Mouse (Mus musculus) liver, embryonic 13.5 days (tissue): ENCODE measurements around the gene Ppy. TPM values are rescaled to one million over a fixed set of nuclear protein-coding genes. Genes with fewer than 3 reads are reported as not detected.

ENCODE experiments used
- ATAC-seq: fragments of 200-750 bp; cut with Nextera tagmentation; 2 replicates; pipeline ENCODE4 v1.8.0; 2017; ENCODE audit warnings: low read depth, mild to moderate bottlenecking, moderate number of reproducible peaks, moderate library complexity
- DNase-seq: peaks from one replicate; pipeline ENCODE4 v3.0.0; 2022
- H3K27ac ChIP-seq: fragments of 300-500 bp; sonication (generic); 2 replicates; pipeline ENCODE4 v1.5.1; 2015; ENCODE audit warnings: moderate library complexity, mild to moderate bottlenecking, inconsistent platforms
- H3K27me3 ChIP-seq: fragments of 300-500 bp; sonication (generic); 2 replicates; pipeline ENCODE4 v1.6.1; 2015; ENCODE audit warnings: mild to moderate bottlenecking, inconsistent platforms
- H3K36me3 ChIP-seq: fragments of 300-500 bp; sonication (generic); 2 replicates; pipeline ENCODE4 v1.6.1; 2015; ENCODE audit warnings: mild to moderate bottlenecking, inconsistent platforms
- H3K4me1 ChIP-seq: fragments of 300-500 bp; sonication (generic); replicated peaks from 2 replicates; pipeline ENCODE4 v1.6.1; 2015; ENCODE audit warnings: inconsistent platforms
- H3K4me2 ChIP-seq: fragments of 300-500 bp; sonication (generic); 2 replicates; pipeline ENCODE4 v1.6.1; 2015; ENCODE audit warnings: inconsistent platforms, mild to moderate bottlenecking, moderate library complexity
- H3K4me3 ChIP-seq: fragments of 300-500 bp; sonication (generic); replicated peaks from 2 replicates; pipeline ENCODE4 v1.5.1; 2015; ENCODE audit warnings: mild to moderate bottlenecking, inconsistent platforms
- H3K9ac ChIP-seq: fragments of 300-500 bp; sonication (generic); 2 replicates; pipeline ENCODE4 v1.6.1; 2015; ENCODE audit warnings: mild to moderate bottlenecking, inconsistent platforms
- H3K9me3 ChIP-seq: fragments of 300-500 bp; sonication (generic); replicated peaks from 2 replicates; pipeline ENCODE4 v1.6.1; 2016; ENCODE audit warnings: inconsistent platforms
- WGBS: fragments of 180-500 bp; shearing (Covaris S2); methylation state at CpG from one replicate; pipeline ENCODE4 v1.1.7; 2015; ENCODE audit not compliant: insufficient replicate concordance; 5-methylcytosine and 5-hydroxymethylcytosine counted together
- polyA plus RNA-seq: library from polyadenylated mRNA; unstranded; fragments of >200 nt; fragmentation: Nextera tagmentation; extraction: Ambion mirVana; gene quantifications from 2 replicates; pipeline ENCODE4 v1.2.1, GENCODE M21; 2015

Ppy gene
- polyA plus RNA-seq = not detected in 2 replicates

GRCm38 (mm10) chr11:102101219-102101618, at the start of gene Ppy:
Gene Ppy (minus strand): TSS chr11:102101319.
- Histone ChIP-seq H3K4me1 (peaks cover 49% of the 10 kb centered on the region), H3K9me3 (no peaks in the 10 kb centered on the region), H3K4me3 (no peak within 1 kb of the TSS), H3K27ac (no peak within 1 kb of the TSS), H3K9ac (no peak within 1 kb of the TSS), H3K4me2 (no peak within 1 kb of the TSS), H3K36me3 (no peaks in the 10 kb centered on the region), H3K27me3 (peaks cover 87% of the 10 kb centered on the region)
- DNase-seq = no peak
- 54% methylated on average over 4 of the region's 4 CpGs for WGBS
- ATAC-seq = no peak

DNA sequence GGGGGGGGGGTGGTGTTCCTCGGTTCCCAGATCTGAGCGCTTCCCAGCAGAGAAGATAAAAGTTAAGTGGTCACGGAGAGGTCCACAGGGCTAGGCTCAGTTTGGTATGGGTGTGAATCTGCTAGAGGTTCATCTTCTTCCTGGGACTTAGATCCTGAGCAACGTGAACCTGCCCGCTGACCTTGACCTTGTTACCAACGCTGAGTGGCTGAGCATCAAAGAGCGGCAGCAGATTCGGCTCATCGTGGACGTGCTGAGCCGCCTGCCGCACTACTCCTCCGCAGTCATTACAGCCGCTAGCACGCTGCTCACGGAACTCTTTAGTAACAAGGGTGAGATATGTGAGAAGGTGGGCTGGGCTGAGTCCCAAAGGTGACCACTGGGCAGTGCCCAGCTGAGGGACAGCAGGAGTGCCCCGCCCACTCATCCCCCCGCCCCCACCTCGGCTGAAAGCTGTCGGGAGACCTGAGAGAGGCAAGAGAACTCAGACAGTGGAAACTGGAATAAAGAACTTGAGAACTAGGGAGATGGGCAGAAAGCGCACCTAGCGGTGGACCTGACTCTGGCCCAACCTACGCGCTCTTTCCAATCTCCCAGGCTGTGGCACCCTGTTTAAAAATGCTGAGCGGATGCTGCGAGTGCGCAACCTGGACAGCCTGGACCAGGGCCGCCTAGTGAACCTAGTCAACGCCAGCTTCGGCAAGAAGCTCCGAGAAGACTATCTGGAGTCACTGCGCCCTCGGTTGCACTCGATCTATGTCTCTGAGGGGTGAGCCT, 46.3 kb upstream of the Ppy start:
- Histone ChIP-seq H3K27me3 (peaks cover 66% of the 10 kb centered on the region), H3K36me3 (peaks cover 28% of the 10 kb centered on the region), H3K4me3 (peak overlapping the region; percentile 64), H3K9ac (peak overlapping the region; percentile 71), H3K27ac (no peak overlapping the region), H3K9me3 (no peaks in the 10 kb centered on the region), H3K4me2 (peak overlapping the region; percentile 81), H3K4me1 (peaks cover 37% of the 10 kb centered on the region)
- ATAC-seq (no peak), DNase-seq (no peak)
- WGBS = 18% methylated on average over 34 of the region's 34 CpGs

DNA sequence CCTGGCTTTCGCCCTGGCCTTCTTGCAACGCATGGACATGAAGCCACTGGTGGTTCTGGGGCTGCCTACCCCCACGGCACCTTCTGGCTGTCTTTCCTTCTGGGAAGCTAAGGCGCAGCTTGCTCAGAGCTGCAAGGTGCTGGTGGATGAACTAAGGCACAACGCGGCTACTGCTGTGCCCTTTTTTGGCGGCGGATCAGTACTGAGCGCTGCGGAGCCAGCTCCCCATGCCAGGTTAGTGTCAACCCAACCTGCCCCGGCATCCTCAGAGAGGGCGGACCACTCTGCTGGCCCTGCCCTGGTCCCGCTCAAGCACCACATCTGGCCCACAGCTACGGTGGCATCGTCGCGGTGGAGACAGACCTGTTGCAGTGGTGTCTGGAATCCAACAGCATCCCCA, 45.4 kb upstream of the Ppy start:
- 7% methylated on average over 17 of the region's 17 CpGs for WGBS
- Histone ChIP-seq H3K4me2 (peak overlapping the region; percentile 81), H3K4me1 (peaks cover 37% of the 10 kb centered on the region), H3K27me3 (peaks cover 69% of the 10 kb centered on the region), H3K9ac (peak overlapping the region; percentile 71), H3K36me3 (peaks cover 21% of the 10 kb centered on the region; the same call in 1 of the 2 replicates), H3K27ac (peak overlapping the region; percentile 73; the same call in 1 of the 2 replicates), H3K9me3 (no peaks in the 10 kb centered on the region), H3K4me3 (peak overlapping the region; percentile 64)
- DNase-seq (no peak), ATAC-seq (no peak)

GRCm38 (mm10) chr11:102146005-102146404, 44.9 kb upstream of the Ppy start:
- Histone ChIP-seq H3K27ac (peak overlapping the region; percentile 73), H3K9me3 (no peaks in the 10 kb centered on the region), H3K27me3 (peaks cover 69% of the 10 kb centered on the region), H3K36me3 (peaks cover 17% of the 10 kb centered on the region; the same call in 1 of the 2 replicates), H3K9ac (peak overlapping the region; percentile 71), H3K4me1 (peaks cover 37% of the 10 kb centered on the region), H3K4me3 (peak overlapping the region; percentile 64), H3K4me2 (peak overlapping the region; percentile 81)
- 3% methylated on average over 16 of the region's 16 CpGs for WGBS
- DNase-seq = no peak
- peak; percentile 60 for ATAC-seq

DNA sequence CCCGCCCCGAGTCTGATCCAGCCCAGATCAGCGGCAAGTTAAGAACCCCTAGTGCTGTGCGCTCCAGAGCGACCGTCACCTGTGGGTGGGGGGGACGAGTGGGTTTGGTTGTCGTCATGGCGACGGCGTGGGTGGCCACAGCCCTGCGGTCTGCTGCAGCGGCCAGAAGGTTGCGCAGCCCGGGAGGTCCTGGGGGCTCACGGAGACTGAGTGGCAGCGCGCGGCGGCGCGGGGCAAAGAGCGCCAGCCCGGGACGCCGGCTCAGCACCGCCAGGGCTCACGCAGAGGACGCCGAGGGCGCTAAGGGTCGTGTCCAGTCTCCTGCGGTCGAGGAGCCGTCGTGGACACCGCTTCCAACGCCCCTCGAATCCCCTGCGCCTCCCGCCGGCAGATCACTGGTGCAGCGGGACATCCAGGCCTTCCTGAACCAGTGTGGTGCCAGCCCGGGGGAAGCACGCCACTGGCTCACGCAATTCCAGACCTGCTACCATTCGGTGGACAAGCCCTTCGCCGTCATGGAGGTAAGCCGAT, 44.4 kb upstream of the Ppy start, which contains the start of gene Nags:
Gene Nags (plus strand): TSS at position 43 of the 531 bp plus-strand sequence.
- H3K27ac ChIP-seq = peak within 1 kb of the TSS; percentile 73
- ATAC-seq (peak; percentile 4; the same call in 1 of the 2 replicates), DNase-seq (no peak)
- H3K9ac ChIP-seq = peak within 1 kb of the TSS; percentile 71
- 3% methylated on average over 50 of the region's 50 CpGs for WGBS
- peaks cover 37% of the 10 kb centered on the region for H3K4me1 ChIP-seq
- peaks cover 69% of the 10 kb centered on the region for H3K27me3 ChIP-seq
- H3K4me2 ChIP-seq = peak within 1 kb of the TSS; percentile 81
- peaks cover 17% of the 10 kb centered on the region; the same call in 1 of the 2 replicates for H3K36me3 ChIP-seq
- H3K9me3 ChIP-seq = no peaks in the 10 kb centered on the region
- H3K4me3 ChIP-seq = peak within 1 kb of the TSS; percentile 64

DNA sequence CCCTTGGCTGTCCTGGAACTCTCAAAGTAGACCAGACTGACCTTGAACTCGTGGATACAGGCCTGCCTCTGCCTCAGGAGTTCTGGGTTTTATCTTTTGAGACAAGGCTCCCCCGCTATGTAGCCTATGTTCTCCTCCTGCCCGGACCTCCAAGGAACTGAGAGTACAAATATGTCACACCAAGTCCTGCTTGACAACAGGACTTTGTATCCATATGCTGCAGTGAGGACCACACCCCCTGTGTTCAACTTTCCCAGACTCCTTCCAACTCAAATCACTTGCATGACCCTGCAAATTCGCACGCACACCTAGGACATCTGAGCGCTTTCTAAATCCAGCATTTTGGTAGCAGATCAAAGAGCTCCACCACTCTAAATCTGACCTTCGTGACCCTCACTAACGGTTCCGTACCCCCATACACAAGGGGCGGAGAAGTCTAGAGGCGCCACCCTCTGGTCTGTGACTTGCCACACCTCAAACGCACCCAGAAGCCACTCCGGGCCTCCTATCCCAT, 43.9 kb upstream of the Ppy start:
- peak overlapping the region; percentile 29; the same call in 1 of the 2 replicates for H3K27ac ChIP-seq
- peaks cover 17% of the 10 kb centered on the region; the same call in 1 of the 2 replicates for H3K36me3 ChIP-seq
- no peak overlapping the region for H3K9ac ChIP-seq
- H3K4me2 ChIP-seq = peak overlapping the region; percentile 81
- ATAC-seq (peak; percentile 75), DNase-seq (no peak)
- 23% methylated on average over 13 of the region's 13 CpGs for WGBS
- no peaks in the 10 kb centered on the region for H3K9me3 ChIP-seq
- H3K27me3 ChIP-seq = peaks cover 69% of the 10 kb centered on the region
- H3K4me3 ChIP-seq = peak overlapping the region; percentile 64
- peaks cover 37% of the 10 kb centered on the region for H3K4me1 ChIP-seq

DNA sequence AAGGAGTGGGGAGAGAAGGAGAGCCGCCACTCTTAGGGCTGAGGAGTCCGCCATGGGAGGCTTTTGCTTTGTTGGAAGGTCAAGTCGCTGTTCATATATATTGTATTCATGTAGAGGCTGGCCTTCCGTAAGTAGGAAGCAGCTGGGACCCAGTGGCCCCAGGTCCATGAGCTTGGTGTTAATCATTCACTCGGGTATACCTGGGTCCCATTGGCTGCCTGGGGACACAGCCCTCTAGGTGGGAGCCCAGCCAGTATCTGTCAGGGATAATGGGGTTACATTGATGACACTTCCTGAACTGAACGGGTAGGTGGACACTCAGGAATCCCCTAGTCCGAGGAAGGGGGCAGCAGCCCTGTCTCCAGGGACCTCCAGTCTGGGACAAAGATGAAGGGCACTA, 41.2 kb upstream of the Ppy start:
- Histone ChIP-seq H3K27ac (peak overlapping the region; percentile 70), H3K4me3 (no peak overlapping the region), H3K4me2 (peak overlapping the region; percentile 26; the same call in 1 of the 2 replicates), H3K36me3 (no peaks in the 10 kb centered on the region), H3K9ac (no peak overlapping the region), H3K4me1 (peaks cover 32% of the 10 kb centered on the region), H3K9me3 (no peaks in the 10 kb centered on the region), H3K27me3 (peaks cover 57% of the 10 kb centered on the region)
- ATAC-seq (peak; percentile 47), DNase-seq (no peak)
- 58% methylated on average over 7 of the region's 7 CpGs for WGBS

DNA sequence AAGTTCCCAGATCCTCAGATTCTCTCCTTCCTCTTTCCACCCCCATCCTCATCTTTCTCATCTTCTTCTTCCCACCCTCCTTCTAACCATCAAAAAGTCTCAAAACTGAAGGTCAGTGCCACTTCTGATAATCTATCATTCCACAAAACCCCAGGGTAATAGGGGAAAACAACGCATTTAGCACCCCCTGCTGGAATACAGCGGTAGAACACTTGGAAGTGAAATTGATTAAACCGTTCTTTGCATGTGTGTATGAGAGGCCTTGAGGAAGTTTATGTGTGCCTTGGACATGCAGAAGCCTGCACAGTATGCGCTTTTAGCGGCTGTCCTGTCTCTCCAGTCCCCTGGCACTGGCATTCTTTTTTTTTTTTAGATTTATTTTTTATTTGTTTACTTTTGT, 39.4 kb upstream of the Ppy start:
- peak; percentile 24 for DNase-seq
- H3K9me3 ChIP-seq = no peaks in the 10 kb centered on the region
- H3K36me3 ChIP-seq = no peaks in the 10 kb centered on the region
- no peak overlapping the region for H3K27ac ChIP-seq
- peaks cover 13% of the 10 kb centered on the region for H3K4me1 ChIP-seq
- peaks cover 49% of the 10 kb centered on the region for H3K27me3 ChIP-seq
- no peak overlapping the region for H3K9ac ChIP-seq
- H3K4me3 ChIP-seq = no peak overlapping the region
- no peak for ATAC-seq
- no peak overlapping the region for H3K4me2 ChIP-seq
- WGBS = 2% methylated on average over 5 of the region's 5 CpGs

DNA sequence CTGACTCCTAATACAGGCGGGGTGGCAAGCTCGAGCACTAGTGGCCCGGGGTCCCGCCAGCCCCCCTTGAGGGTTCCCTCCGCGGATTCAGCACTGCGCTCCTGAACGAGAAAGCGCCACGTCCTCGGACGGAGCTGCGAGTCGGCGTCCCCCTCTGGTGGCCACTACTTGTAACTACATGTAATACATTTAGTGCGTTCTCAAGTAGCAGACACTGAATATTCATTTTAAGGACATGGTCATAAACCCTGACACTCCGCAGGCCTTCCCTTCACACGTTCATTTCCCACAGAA, 37.3 kb upstream of the Ppy start:
- H3K9ac ChIP-seq = no peak overlapping the region
- ATAC-seq (0 out of 2 replicates have a peak, but pooled peaks have one; percentile 11), DNase-seq (peak; percentile 48)
- H3K4me1 ChIP-seq = peaks cover 8% of the 10 kb centered on the region
- 2% methylated on average over 18 of the region's 18 CpGs for WGBS
- no peak overlapping the region for H3K27ac ChIP-seq
- H3K27me3 ChIP-seq = peaks cover 44% of the 10 kb centered on the region
- peak overlapping the region; percentile 46 for H3K4me2 ChIP-seq
- no peaks in the 10 kb centered on the region for H3K36me3 ChIP-seq
- H3K4me3 ChIP-seq = no peak overlapping the region; the same call in 1 of the 2 replicates
- no peaks in the 10 kb centered on the region for H3K9me3 ChIP-seq

GRCm38 (mm10) chr11:102137625-102138446, 36.7 kb upstream of the Ppy start:
- Histone ChIP-seq H3K36me3 (no peaks in the 10 kb centered on the region), H3K27ac (no peak overlapping the region), H3K4me1 (peaks cover 6% of the 10 kb centered on the region), H3K4me3 (no peak overlapping the region; the same call in 1 of the 2 replicates), H3K27me3 (peaks cover 40% of the 10 kb centered on the region), H3K4me2 (peak overlapping the region; percentile 46), H3K9me3 (no peaks in the 10 kb centered on the region), H3K9ac (no peak overlapping the region)
- DNase-seq (no peak), ATAC-seq (no peak)
- 26% methylated on average over 13 of the region's 13 CpGs for WGBS

GRCm38 (mm10) chr11:102134516-102134915, 33.4 kb upstream of the Ppy start:
- no peaks in the 10 kb centered on the region for H3K36me3 ChIP-seq
- peaks cover 23% of the 10 kb centered on the region for H3K4me1 ChIP-seq
- H3K4me3 ChIP-seq = no peak overlapping the region
- ATAC-seq (no peak), DNase-seq (no peak)
- H3K9ac ChIP-seq = no peak overlapping the region
- 24% methylated on average over 4 of the region's 4 CpGs for WGBS
- no peak overlapping the region for H3K27ac ChIP-seq
- no peaks in the 10 kb centered on the region for H3K9me3 ChIP-seq
- H3K27me3 ChIP-seq = peaks cover 35% of the 10 kb centered on the region
- H3K4me2 ChIP-seq = no peak overlapping the region
